Mouse (Mus musculus) kidney, embryonic 14.5 days (tissue): Measurements from ENCODE around the gene Tmc8. TPM values are rescaled to one million over a fixed set of nuclear protein-coding genes. Genes with fewer than 3 reads are reported as not detected.
A peak's percentile ranks its signal among the peaks of the same experiment; 100 is the strongest.

Experiments
- ATAC-seq: fragments of 200-750 bp; cut with Nextera tagmentation; 2 replicates; pipeline ENCODE4 v1.8.0; 2017; ENCODE audit warnings: moderate number of reproducible peaks, mild to moderate bottlenecking, moderate TSS enrichment, moderate library complexity; ENCODE audit not compliant: low FRiP score, low TSS enrichment
- H3K27ac ChIP-seq: fragments of 300-500 bp; sonication (generic); 2 replicates; pipeline ENCODE4 v1.5.1; 2014; ENCODE audit warnings: low read depth, mild to moderate bottlenecking, low read length, moderate library complexity, mixed read lengths
- H3K27me3 ChIP-seq: fragments of 300-500 bp; sonication (generic); 2 replicates; pipeline ENCODE4 v1.6.1; 2014; ENCODE audit warnings: mild to moderate bottlenecking, low read length; ENCODE audit not compliant: control insufficient read depth, insufficient read depth
- H3K36me3 ChIP-seq: fragments of 300-500 bp; sonication (generic); 2 replicates; pipeline ENCODE4 v1.6.1; 2014; ENCODE audit warnings: low read length, mixed read lengths; ENCODE audit not compliant: control insufficient read depth, insufficient read depth
- H3K4me1 ChIP-seq: fragments of 300-500 bp; sonication (generic); 2 replicates; pipeline ENCODE4 v1.6.1; 2014; ENCODE audit warnings: low read length, mixed read lengths; ENCODE audit not compliant: control insufficient read depth, insufficient read depth
- H3K4me2 ChIP-seq: fragments of 300-500 bp; sonication (generic); replicated peaks from 2 replicates; pipeline ENCODE4 v1.6.1; 2014; ENCODE audit warnings: low read depth, mild to moderate bottlenecking, low read length
- H3K4me3 ChIP-seq: fragments of 300-500 bp; sonication (generic); 2 replicates; pipeline ENCODE4 v1.5.1; 2014; ENCODE audit warnings: mild to moderate bottlenecking, low read length
- H3K9ac ChIP-seq: fragments of 300-500 bp; sonication (generic); 2 replicates; pipeline ENCODE4 v1.6.1; 2014; ENCODE audit warnings: low read depth, mild to moderate bottlenecking, low read length, moderate library complexity
- H3K9me3 ChIP-seq: fragments of 300-500 bp; sonication (generic); 2 replicates; pipeline ENCODE4 v1.6.1; 2016; ENCODE audit warnings: low read length; ENCODE audit not compliant: control insufficient read depth
- WGBS: fragments of 180-500 bp; shearing (Covaris S2); extraction: QIAGEN DNeasy Blood & Tissue Kit; methylation state at CpG from one replicate; pipeline ENCODE4 v1.1.7; 2014; 5-methylcytosine and 5-hydroxymethylcytosine counted together
- polyA plus RNA-seq: library from polyadenylated mRNA; unstranded; fragments of >200 nt; fragmentation: Nextera tagmentation; extraction: Ambion mirVana; gene quantifications from 2 replicates; pipeline ENCODE4 v1.2.1, GENCODE M21; 2014

The Tmc8 gene
- polyA plus RNA-seq, 1 experiment from 2014 or later = 3.4 TPM

DNA sequence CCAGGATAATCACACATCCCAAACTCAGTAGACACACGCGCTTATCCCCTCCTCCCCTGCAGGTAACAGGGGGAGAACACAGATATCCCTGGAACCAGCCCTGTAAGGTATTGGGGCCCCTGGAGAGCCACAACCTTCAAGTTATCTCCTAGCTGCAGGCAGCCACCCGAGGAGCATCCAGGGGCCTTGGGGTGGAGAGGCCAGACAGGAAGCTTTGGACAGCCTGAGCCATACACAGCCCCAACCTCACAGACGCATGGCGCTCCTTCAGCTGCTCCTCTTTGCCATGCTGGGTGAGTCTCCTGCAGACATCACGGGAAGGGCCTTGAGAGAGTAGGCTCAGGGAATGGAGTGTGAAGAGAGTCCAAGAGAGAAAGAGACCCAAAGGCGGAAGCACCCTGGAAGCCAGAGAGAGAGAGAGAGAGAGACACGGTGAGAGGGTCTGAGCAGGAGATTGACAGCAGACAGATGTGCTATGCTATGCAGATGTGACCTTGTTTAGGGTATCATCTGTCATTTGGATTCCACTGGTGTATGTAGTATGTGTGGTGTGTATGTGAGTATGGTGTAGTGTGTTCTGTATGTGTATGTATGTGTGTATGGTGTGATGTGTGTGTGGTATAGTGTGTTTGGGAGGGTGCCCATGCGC, 15.8 kb downstream of the Tmc8 start, which contains the start of gene 6030468B19Rik:
Gene 6030468B19Rik, plus strand, starts transcription at position 150 of the 649 bp plus-strand sequence.
- no peaks in the 10 kb centered on the region for H3K36me3 ChIP-seq
- H3K9me3 ChIP-seq = no peaks in the 10 kb centered on the region
- no peaks in the 10 kb centered on the region for H3K27me3 ChIP-seq
- H3K4me3 ChIP-seq = no peak within 1 kb of the TSS
- H3K4me2 ChIP-seq = no peak within 1 kb of the TSS
- H3K9ac ChIP-seq = no peak within 1 kb of the TSS
- no peaks in the 10 kb centered on the region for H3K4me1 ChIP-seq
- no peak; the same call in 1 of the 2 replicates for ATAC-seq
- WGBS = 47% methylated on average over 9 of the region's 9 CpGs
- no peak within 1 kb of the TSS for H3K27ac ChIP-seq

GRCm38 (mm10) chr11:117798160-117798541, 16.3 kb downstream of the Tmc8 start:
- Histone ChIP-seq H3K4me2 (no peak overlapping the region), H3K4me3 (no peak overlapping the region), H3K9me3 (no peaks in the 10 kb centered on the region), H3K27ac (no peak overlapping the region), H3K36me3 (no peaks in the 10 kb centered on the region), H3K9ac (no peak overlapping the region), H3K4me1 (no peaks in the 10 kb centered on the region), H3K27me3 (no peaks in the 10 kb centered on the region)
- WGBS = 24% methylated on average over 2 of the region's 2 CpGs
- ATAC-seq = 0 out of 2 replicates have a peak, but pooled peaks have one; percentile 28

DNA sequence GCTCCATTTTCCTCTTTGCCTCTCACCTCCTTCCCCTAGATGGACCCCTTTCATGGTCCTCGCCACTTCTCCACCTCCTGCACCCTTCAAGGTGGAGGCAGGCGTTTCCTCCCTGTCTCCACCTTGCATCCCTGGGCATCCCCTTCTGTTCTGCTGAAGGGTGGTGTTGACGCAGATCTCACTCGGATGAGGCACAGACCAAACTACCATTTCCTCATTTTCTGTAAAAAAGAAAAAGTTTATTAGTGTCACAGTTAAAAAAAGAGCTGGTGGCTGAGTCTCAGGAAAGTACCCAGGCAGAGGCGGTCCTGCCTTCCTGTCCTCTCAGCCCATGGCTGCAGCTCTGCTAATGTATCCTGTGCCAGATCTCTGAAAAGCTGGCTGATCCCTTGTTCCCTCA, 17.3 kb downstream of the Tmc8 start:
- ATAC-seq = no peak
- Histone ChIP-seq H3K27ac (no peak overlapping the region), H3K36me3 (no peaks in the 10 kb centered on the region), H3K4me2 (no peak overlapping the region), H3K4me1 (no peaks in the 10 kb centered on the region), H3K27me3 (no peaks in the 10 kb centered on the region), H3K4me3 (no peak overlapping the region), H3K9me3 (no peaks in the 10 kb centered on the region), H3K9ac (no peak overlapping the region)
- 71% methylated on average over 5 of the region's 5 CpGs for WGBS

GRCm38 (mm10) chr11:117800038-117800437, 18.2 kb downstream of the Tmc8 start:
- 86% methylated on average over 7 of the region's 7 CpGs for WGBS
- H3K27ac ChIP-seq = no peak overlapping the region
- no peaks in the 10 kb centered on the region for H3K36me3 ChIP-seq
- H3K4me1 ChIP-seq = no peaks in the 10 kb centered on the region
- no peaks in the 10 kb centered on the region for H3K9me3 ChIP-seq
- no peaks in the 10 kb centered on the region for H3K27me3 ChIP-seq
- no peak for ATAC-seq
- H3K4me3 ChIP-seq = no peak overlapping the region
- no peak overlapping the region for H3K9ac ChIP-seq
- H3K4me2 ChIP-seq = no peak overlapping the region

DNA sequence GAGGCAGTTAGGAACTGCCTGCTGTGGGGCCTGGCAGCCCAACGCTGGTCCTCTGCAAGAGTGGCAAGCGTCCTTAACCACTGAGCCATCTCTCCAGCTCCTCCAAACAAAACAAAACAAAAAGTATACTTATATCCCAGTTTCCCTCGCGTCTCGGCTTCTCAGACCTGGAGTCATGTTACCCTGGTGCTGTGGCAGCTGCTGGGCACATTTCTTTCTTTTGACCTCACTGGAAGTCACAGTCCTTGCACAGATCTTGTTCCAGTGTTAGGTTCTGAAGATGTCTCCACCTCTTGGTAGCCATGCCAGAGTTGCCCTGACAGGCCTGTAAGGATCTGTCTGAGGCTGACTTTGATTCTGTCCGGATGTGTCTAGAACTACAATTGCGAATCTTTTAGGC, 19.8 kb downstream of the Tmc8 start:
- Histone ChIP-seq H3K4me3 (no peak overlapping the region), H3K36me3 (no peaks in the 10 kb centered on the region), H3K27ac (no peak overlapping the region), H3K4me1 (no peaks in the 10 kb centered on the region), H3K9me3 (no peaks in the 10 kb centered on the region), H3K9ac (no peak overlapping the region), H3K27me3 (no peaks in the 10 kb centered on the region), H3K4me2 (no peak overlapping the region)
- WGBS = 37% methylated on average over 7 of the region's 7 CpGs
- no peak for ATAC-seq

- 100% methylated on average over 3 of the region's 3 CpGs for WGBS
These were observed 21.4 kb downstream of the Tmc8 start for GRCm38 (mm10) chr11:117803166-117803688.

DNA sequence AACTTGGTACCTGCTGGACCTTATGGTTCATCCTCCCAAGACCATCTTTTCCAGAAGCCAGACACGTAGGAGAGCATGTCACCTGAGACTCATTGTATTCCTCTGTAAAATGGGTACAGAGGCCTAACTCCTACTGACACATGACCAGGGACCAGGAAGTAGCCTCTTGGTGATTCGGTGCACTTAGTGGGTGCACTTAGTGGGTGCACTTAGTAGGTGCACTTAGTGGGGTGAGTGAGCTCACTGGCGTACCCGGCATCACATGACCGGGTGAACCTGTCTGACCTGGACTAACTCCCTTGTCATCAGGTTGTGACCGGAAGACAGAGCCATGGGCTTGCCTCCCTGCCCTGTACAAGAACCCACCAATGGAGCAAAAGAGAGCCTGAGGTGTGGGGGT, 24.9 kb downstream of the Tmc8 start:
- Histone ChIP-seq H3K27ac (no peak overlapping the region), H3K4me1 (peaks cover 14% of the 10 kb centered on the region), H3K4me3 (no peak overlapping the region), H3K9ac (no peak overlapping the region), H3K9me3 (no peaks in the 10 kb centered on the region), H3K27me3 (no peaks in the 10 kb centered on the region), H3K4me2 (no peak overlapping the region), H3K36me3 (no peaks in the 10 kb centered on the region)
- no peak for ATAC-seq
- 95% methylated on average over 6 of the region's 6 CpGs for WGBS

More at GRCm38 (mm10) chr11:117803166-117803688, 21.4 kb downstream of the Tmc8 start:
- Histone ChIP-seq H3K9ac (no peak overlapping the region), H3K27me3 (no peaks in the 10 kb centered on the region), H3K9me3 (no peaks in the 10 kb centered on the region), H3K36me3 (no peaks in the 10 kb centered on the region), H3K4me3 (no peak overlapping the region), H3K27ac (no peak overlapping the region), H3K4me2 (no peak overlapping the region), H3K4me1 (no peaks in the 10 kb centered on the region)
- no peak for ATAC-seq

- ATAC-seq = peak; percentile 78
- peak within 1 kb of the TSS; percentile 93 for H3K4me2 ChIP-seq
- H3K4me3 ChIP-seq = peak within 1 kb of the TSS; percentile 75
- H3K27ac ChIP-seq = peak within 1 kb of the TSS; percentile 44; the same call in 1 of the 2 replicates
- no peaks in the 10 kb centered on the region for H3K9me3 ChIP-seq
- H3K36me3 ChIP-seq = peaks cover 22% of the 10 kb centered on the region; the same call in 1 of the 2 replicates
- no peaks in the 10 kb centered on the region for H3K27me3 ChIP-seq
- peaks cover 14% of the 10 kb centered on the region for H3K4me1 ChIP-seq
- peak within 1 kb of the TSS; percentile 72 for H3K9ac ChIP-seq
- under 1% methylated on average over 73 of the region's 75 CpGs for WGBS
These were observed 27.8 kb downstream of the Tmc8 start, which contains the start of the genes Gm20708 and Syngr2 for GRCm38 (mm10) chr11:117809407-117810311. Gm20708 (plus strand) TSS chr11:117809668. Syngr2 (plus strand) TSS chr11:117809668.
